Mouse (Mus musculus) intestine, embryonic 16.5 days (tissue): ENCODE measurements around the gene Cars. TPM values are rescaled to one million over a fixed set of nuclear protein-coding genes. Genes with fewer than 3 reads are reported as not detected.
"Not testable (repeated sequence)": the region's sequence is repeated elsewhere in the genome, so short reads cannot be mapped to it uniquely, and the experiment has no call there.

ENCODE experiments used
- ATAC-seq: fragments of 200-750 bp; cut with Nextera tagmentation; 2 replicates; pipeline ENCODE4 v1.8.0; 2017; ENCODE audit warnings: moderate TSS enrichment, moderate library complexity
- H3K27ac ChIP-seq: fragments of 300-500 bp; sonication (generic); 2 replicates; pipeline ENCODE4 v1.5.1; 2014; ENCODE audit warnings: mild to moderate bottlenecking, low read length
- H3K27me3 ChIP-seq: fragments of 300-500 bp; sonication (generic); replicated peaks from 2 replicates; pipeline ENCODE4 v1.6.1; 2014; ENCODE audit warnings: low read length, control low read depth, mixed read lengths; ENCODE audit not compliant: control insufficient read depth, insufficient read depth
- H3K36me3 ChIP-seq: fragments of 300-500 bp; sonication (generic); 2 replicates; pipeline ENCODE4 v1.6.1; 2014; ENCODE audit warnings: low read length, control low read depth; ENCODE audit not compliant: control insufficient read depth, insufficient read depth
- H3K4me1 ChIP-seq: fragments of 300-500 bp; sonication (generic); 2 replicates; pipeline ENCODE4 v1.6.1; 2014; ENCODE audit warnings: low read length, control low read depth, mixed read lengths; ENCODE audit not compliant: control insufficient read depth, insufficient read depth
- H3K4me2 ChIP-seq: fragments of 300-500 bp; sonication (generic); 2 replicates; pipeline ENCODE4 v1.6.1; 2014; ENCODE audit warnings: low read depth, low read length, control low read depth
- H3K4me3 ChIP-seq: fragments of 300-500 bp; sonication (generic); 2 replicates; pipeline ENCODE4 v1.5.1; 2014; ENCODE audit warnings: mild to moderate bottlenecking, low read length
- H3K9ac ChIP-seq: fragments of 300-500 bp; sonication (generic); 2 replicates; pipeline ENCODE4 v1.6.1; 2014; ENCODE audit warnings: low read depth, low read length
- H3K9me3 ChIP-seq: fragments of 300-500 bp; sonication (generic); 2 replicates; pipeline ENCODE4 v1.6.1; 2016; ENCODE audit warnings: low read length, control low read depth; ENCODE audit not compliant: control insufficient read depth
- WGBS: fragments of 180-500 bp; shearing (Covaris S2); extraction: QIAGEN DNeasy Blood & Tissue Kit; methylation state at CpG from one replicate; pipeline ENCODE4 v1.1.7; 2014; 5-methylcytosine and 5-hydroxymethylcytosine counted together
- polyA plus RNA-seq: library from polyadenylated mRNA; unstranded; fragments of >200 nt; fragmentation: Nextera tagmentation; extraction: Ambion mirVana; gene quantifications from 2 replicates; pipeline ENCODE4 v1.2.1, GENCODE M21; 2015

Cars gene
- 56.4 and 62.8 TPM in 2 replicates for polyA plus RNA-seq

GRCm38 (mm10) chr7:143599428-143600230, at the start of gene Cars:
Cars (minus strand) TSS chr7:143600090.
- Histone ChIP-seq H3K4me3 (peak within 1 kb of the TSS; percentile 65), H3K27ac (peak within 1 kb of the TSS; percentile 63; the same call in 1 of the 2 replicates), H3K9me3 (no peaks in the 10 kb centered on the region), H3K4me2 (peak within 1 kb of the TSS; percentile 93), H3K4me1 (peaks cover 23% of the 10 kb centered on the region), H3K36me3 (no peaks in the 10 kb centered on the region; the same call in 1 of the 2 replicates), H3K9ac (peak within 1 kb of the TSS; percentile 80), H3K27me3 (no peaks in the 10 kb centered on the region)
- peak; percentile 99 for ATAC-seq
- WGBS = 1% methylated on average over 35 of the region's 35 CpGs

- Histone ChIP-seq H3K27me3 (no peaks in the 10 kb centered on the region), H3K9ac (peak within 1 kb of the TSS; percentile 66), H3K36me3 (no peaks in the 10 kb centered on the region), H3K4me3 (peak within 1 kb of the TSS; percentile 58), H3K4me1 (no peaks in the 10 kb centered on the region), H3K9me3 (no peaks in the 10 kb centered on the region; the same call in 1 of the 2 replicates), H3K27ac (no peak within 1 kb of the TSS), H3K4me2 (peak within 1 kb of the TSS; percentile 79)
- ATAC-seq = peak; percentile 99
- WGBS = 4% methylated on average over 39 of the region's 39 CpGs
Observed at GRCm38 (mm10) chr7:143649034-143649768, 49.3 kb upstream of the Cars start, which contains the start of gene Tnfrsf22. Tnfrsf22 (minus strand) TSS chr7:143649661.

- not testable (repeated sequence) for H3K36me3 ChIP-seq, H3K27me3 ChIP-seq, H3K4me3 ChIP-seq, H3K27ac ChIP-seq, H3K4me1 ChIP-seq, H3K4me2 ChIP-seq, H3K9ac ChIP-seq, ATAC-seq, H3K9me3 ChIP-seq
- WGBS = 79% methylated on average over 2 of the region's 2 CpGs
Observed at GRCm38 (mm10) chr7:143643949-143644348, 44.1 kb upstream of the Cars start.

GRCm38 (mm10) chr7:143636674-143637073, 36.8 kb upstream of the Cars start:
- WGBS = 94% methylated on average over 1 of the region's 1 CpGs

GRCm38 (mm10) chr7:143631503-143631902, 31.6 kb upstream of the Cars start:
- 60% methylated on average over 2 of the region's 2 CpGs for WGBS
- Histone ChIP-seq H3K27ac (no peak overlapping the region), H3K9me3 (peaks cover 4% of the 10 kb centered on the region; the same call in 1 of the 2 replicates), H3K4me1 (no peaks in the 10 kb centered on the region), H3K9ac (no peak overlapping the region), H3K27me3 (no peaks in the 10 kb centered on the region), H3K4me2 (no peak overlapping the region), H3K4me3 (no peak overlapping the region), H3K36me3 (no peaks in the 10 kb centered on the region)
- no peak for ATAC-seq

More at GRCm38 (mm10) chr7:143636674-143637073, 36.8 kb upstream of the Cars start:
- Histone ChIP-seq H3K27ac (no peak overlapping the region), H3K4me3 (no peak overlapping the region), H3K27me3 (no peaks in the 10 kb centered on the region), H3K9me3 (peaks cover 4% of the 10 kb centered on the region; the same call in 1 of the 2 replicates), H3K36me3 (no peaks in the 10 kb centered on the region), H3K4me1 (no peaks in the 10 kb centered on the region), H3K9ac (no peak overlapping the region), H3K4me2 (no peak overlapping the region)
- ATAC-seq = no peak

- no peaks in the 10 kb centered on the region for H3K27me3 ChIP-seq
- no peaks in the 10 kb centered on the region for H3K4me1 ChIP-seq
- no peak for ATAC-seq
- peaks cover 4% of the 10 kb centered on the region; the same call in 1 of the 2 replicates for H3K9me3 ChIP-seq
- H3K27ac ChIP-seq = no peak overlapping the region
- no peak overlapping the region for H3K9ac ChIP-seq
- no peaks in the 10 kb centered on the region for H3K36me3 ChIP-seq
- no peak overlapping the region for H3K4me2 ChIP-seq
- WGBS = 28% methylated on average over 1 of the region's 1 CpGs
- no peak overlapping the region for H3K4me3 ChIP-seq
Observed at GRCm38 (mm10) chr7:143629501-143629900, 29.6 kb upstream of the Cars start.

- H3K27me3 ChIP-seq = no peaks in the 10 kb centered on the region
- H3K4me1 ChIP-seq = no peaks in the 10 kb centered on the region
- ATAC-seq = no peak
- H3K36me3 ChIP-seq = no peaks in the 10 kb centered on the region
- no peak within 1 kb of the TSS for H3K27ac ChIP-seq
- H3K4me3 ChIP-seq = no peak within 1 kb of the TSS
- WGBS = 100% methylated on average over 1 of the region's 1 CpGs
- peaks cover 4% of the 10 kb centered on the region; the same call in 1 of the 2 replicates for H3K9me3 ChIP-seq
- no peak within 1 kb of the TSS for H3K9ac ChIP-seq
- H3K4me2 ChIP-seq = no peak within 1 kb of the TSS
Observed at GRCm38 (mm10) chr7:143628540-143628939, 28.6 kb upstream of the Cars start, which contains the start of gene Tnfrsf26. Tnfrsf26 (minus strand) TSS chr7:143628722.

- Histone ChIP-seq H3K4me2 (no peak overlapping the region), H3K9ac (no peak overlapping the region), H3K27me3 (no peaks in the 10 kb centered on the region), H3K4me3 (no peak overlapping the region), H3K9me3 (no peaks in the 10 kb centered on the region), H3K36me3 (no peaks in the 10 kb centered on the region), H3K4me1 (no peaks in the 10 kb centered on the region), H3K27ac (no peak overlapping the region)
- no peak for ATAC-seq
- WGBS = 60% methylated on average over 10 of the region's 10 CpGs
Observed at GRCm38 (mm10) chr7:143627555-143628286, 27.8 kb upstream of the Cars start.

- H3K4me2 ChIP-seq = no peak overlapping the region
- H3K27ac ChIP-seq = no peak overlapping the region
- no peak overlapping the region for H3K4me3 ChIP-seq
- H3K36me3 ChIP-seq = no peaks in the 10 kb centered on the region
- no peaks in the 10 kb centered on the region for H3K9me3 ChIP-seq
- H3K27me3 ChIP-seq = no peaks in the 10 kb centered on the region
- WGBS = 67% methylated on average over 2 of the region's 2 CpGs
- ATAC-seq = no peak
- 0 out of 2 replicates have a peak, but pooled peaks cover under 1% of the 10 kb centered on the region for H3K4me1 ChIP-seq
- no peak overlapping the region for H3K9ac ChIP-seq
Observed at GRCm38 (mm10) chr7:143626178-143626577, 26.3 kb upstream of the Cars start.
